Mouse (Mus musculus) MEL (cell line): Measurements from ENCODE around the gene Mrrf.

ENCODE experiments used
- CTCF ChIP-seq, 3 experiments: IDR thresholded peaks in 2 of 3; conservative IDR thresholded peaks in 1 of 3; 2 replicates each; pipeline ENCODE4 v1.5.1; 2011 to 2012; ENCODE audit warnings: low read length in 3 of 3, low read depth in 2 of 3, mild to moderate bottlenecking in 2 of 3, improper control_type of control experiment in 1 of 3, inconsistent platforms in 1 of 3, mixed read lengths in 1 of 3, moderate library complexity in 1 of 3; ENCODE audit not compliant: control insufficient read depth in 1 of 3, insufficient read depth in 1 of 3, poor library complexity in 1 of 3, severe bottlenecking in 1 of 3
- POLR2A ChIP-seq, 2 experiments: IDR thresholded peaks; 2 replicates each; pipeline ENCODE4 v1.6.1; 2011 to 2012; ENCODE audit warnings: low read length in 2 of 2, mild to moderate bottlenecking in 2 of 2, control low read depth in 1 of 2, improper control_type of control experiment in 1 of 2, low read depth in 1 of 2, moderate library complexity in 1 of 2; ENCODE audit not compliant: control insufficient read depth in 1 of 2, insufficient read depth in 1 of 2, poor library complexity in 1 of 2
- ZMIZ1 ChIP-seq: IDR thresholded peaks from 2 replicates; pipeline ENCODE4 v1.6.1; 2012; ENCODE audit warnings: low read depth, mild to moderate bottlenecking, inconsistent platforms, low read length, improper control_type of control experiment, moderate library complexity

GRCm38 (mm10) chr2:36167990-36168618 is 31.9 kb downstream of the Mrrf start:
- no peak for TF ChIP-seq ZMIZ1
- TF ChIP-seq CTCF (IDR thresholded peaks at IDR 0.05 in 2 of 3, conservative IDR thresholded peaks at IDR 0.05 in 1 of 3; ENCODE audit: control insufficient read depth in 1 of 3, insufficient read depth in 1 of 3, low read depth in 2 of 3, low read length in 3 of 3, poor library complexity in 1 of 3, severe bottlenecking in 1 of 3), result no peak
- TF ChIP-seq POLR2A (IDR thresholded peaks at IDR 0.05; ENCODE audit: control insufficient read depth in 1 of 2, insufficient read depth in 1 of 2, low read depth in 1 of 2, low read length in 2 of 2, poor library complexity in 1 of 2), result no peak
